ENCODE assay signal across 21 mouse cellular contexts in the genomic region with DNA sequence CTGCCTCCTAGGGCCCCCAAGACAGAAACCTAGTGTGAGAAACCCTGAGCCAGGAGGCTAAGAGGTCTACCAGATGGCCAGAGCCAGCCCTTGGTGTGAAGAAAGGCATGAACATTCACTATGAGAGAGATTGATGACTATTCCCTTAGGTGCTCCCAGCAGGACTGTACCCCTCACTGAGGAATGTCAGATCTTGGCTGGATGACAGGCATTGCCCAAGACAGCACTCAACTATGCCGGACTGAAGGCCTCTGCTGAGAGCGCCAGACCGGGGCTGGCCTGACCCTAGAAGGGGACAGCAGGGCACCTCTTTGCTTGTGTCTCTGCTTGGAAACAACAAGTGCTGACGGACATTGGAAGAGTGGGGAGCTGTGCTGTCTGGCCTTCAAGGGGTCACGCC. TPM values are rescaled to one million over a fixed set of nuclear protein-coding genes. Genes with fewer than 3 reads are reported as not detected.
DNase-seq lines count a peak whose midpoint lies in the region; ATAC-seq and TF ChIP-seq lines count a peak whose summit lies in the region.
"Had no signal": no experiment of that assay in that cellular context is flagged by ENCODE, and none has a peak within 500 bp of the region (broad histone marks: within the 10 kb centered on the region; RNA-seq: fewer than 3 reads in every experiment).

No protein-coding gene starts in this region.

- DNase-seq in adrenal gland, adult 8-10 months = peak; percentile 66
- DNase-seq in adrenal gland, postnatal 4 days (ENCODE audit: low spot score in 2 of 2) = no peak
- DNase-seq in kidney, adult 2 months = peak; percentile 18
- no peak for DNase-seq in kidney, adult 9 months
- peak; percentile 41 for DNase-seq in adrenal gland, postnatal 25 days
- DNase-seq in lung, postnatal 4 days = peak; percentile 39 to 55
- DNase-seq in forebrain, postnatal 0 days = no peak
- no peak for DNase-seq in embryonic facial prominence, embryonic 10.5 days (ENCODE audit: low spot score)
- DNase-seq: gastrocnemius, postnatal 14 days; kidney, adult 8-10 months; right cerebral cortex, adult 18-20 months; spleen, adult 18-20 months; thymus, postnatal 36 days had no signal

- no peak for TF ChIP-seq CTCF in kidney, adult 2 months (conservative IDR thresholded peaks at IDR 0.05; ENCODE audit: insufficient read depth, insufficient read length, low read depth, low read length)
- TF ChIP-seq CTCF in forebrain, postnatal 0 days (IDR thresholded peaks at IDR 0.05; ENCODE audit: low read depth) = no peak

- no peaks in the 10 kb centered on the region for H3K27me3 ChIP-seq in kidney, adult 2 months (replicated peaks; ENCODE audit: control insufficient read depth, insufficient read depth, low read length)
- H3K27me3 ChIP-seq in forebrain, postnatal 0 days (ENCODE audit: insufficient read depth, low read length) = no peaks in the 10 kb centered on the region
- H3K27me3 ChIP-seq in embryonic facial prominence, embryonic 10.5 days (replicated peaks; ENCODE audit: low read depth, poor library complexity, severe bottlenecking) = no peaks in the 10 kb centered on the region
- H3K27me3 ChIP-seq: embryonic facial prominence, embryonic 13.5 days; heart, embryonic 12.5 days; hindbrain, embryonic 12.5 days; neural tube, embryonic 13.5 days had no signal

- no peak overlapping the region for H3K4me2 ChIP-seq in forebrain, postnatal 0 days (ENCODE audit: low read depth)
- H3K4me2 ChIP-seq: embryonic facial prominence, embryonic 13.5 days; heart, embryonic 12.5 days; hindbrain, embryonic 12.5 days; neural tube, embryonic 13.5 days had no signal

- no peak for ATAC-seq in forebrain, postnatal 0 days
- ATAC-seq: forebrain, embryonic 14.5 days had no signal

- no peaks in the 10 kb centered on the region for H3K9me3 ChIP-seq in forebrain, postnatal 0 days (ENCODE audit: low read length)
- H3K9me3 ChIP-seq in embryonic facial prominence, embryonic 10.5 days = no peaks in the 10 kb centered on the region
- H3K9me3 ChIP-seq: embryonic facial prominence, embryonic 13.5 days; heart, embryonic 12.5 days; hindbrain, embryonic 12.5 days; neural tube, embryonic 13.5 days had no signal

- WGBS in kidney, adult 2 months = 70% methylated on average over 5 of the region's 5 CpGs
- WGBS in forebrain, postnatal 0 days = 83% methylated on average over 5 of the region's 5 CpGs
- 91% methylated on average over 5 of the region's 5 CpGs for WGBS in embryonic facial prominence, embryonic 10.5 days

- H3K36me3 ChIP-seq in kidney, adult 2 months (ENCODE audit: control insufficient read depth, insufficient read depth, low read length) = 0 out of 2 replicates have a peak, but pooled peaks cover 3% of the 10 kb centered on the region
- H3K36me3 ChIP-seq in forebrain, postnatal 0 days (ENCODE audit: insufficient read depth) = peaks cover 65% of the 10 kb centered on the region
- H3K36me3 ChIP-seq in embryonic facial prominence, embryonic 10.5 days (replicated peaks) = peaks cover 100% of the 10 kb centered on the region

- H3K4me3 ChIP-seq in kidney, adult 2 months (ENCODE audit: insufficient read depth, low read depth, low read length) = no peak overlapping the region
- no peak overlapping the region for H3K4me3 ChIP-seq in forebrain, postnatal 0 days (ENCODE audit: low read depth, low read length)
- no peak overlapping the region for H3K4me3 ChIP-seq in embryonic facial prominence, embryonic 10.5 days
- H3K4me3 ChIP-seq: embryonic facial prominence, embryonic 13.5 days; heart, embryonic 12.5 days; hindbrain, embryonic 12.5 days; layer of hippocampus, adult 2 months; neural tube, embryonic 13.5 days had no signal

- no peak overlapping the region for H3K27ac ChIP-seq in kidney, adult 2 months (ENCODE audit: insufficient read depth, low read depth, low read length)
- H3K27ac ChIP-seq in forebrain, postnatal 0 days (ENCODE audit: low read depth, low read length) = no peak overlapping the region
- H3K27ac ChIP-seq in embryonic facial prominence, embryonic 10.5 days (replicated peaks) = no peak overlapping the region
- H3K27ac ChIP-seq: embryonic facial prominence, embryonic 13.5 days; hindbrain, embryonic 12.5 days; layer of hippocampus, adult 2 months; macrophage had no signal

- H3K4me1 ChIP-seq in kidney, adult 2 months (ENCODE audit: control insufficient read depth, insufficient read depth, low read length) = no peaks in the 10 kb centered on the region
- no peaks in the 10 kb centered on the region for H3K4me1 ChIP-seq in forebrain, postnatal 0 days (ENCODE audit: insufficient read depth)
- peaks cover 14% of the 10 kb centered on the region; the same call in 1 of the 2 replicates for H3K4me1 ChIP-seq in embryonic facial prominence, embryonic 10.5 days

- no peak for TF ChIP-seq POLR2A in kidney, adult 2 months (IDR thresholded peaks at IDR 0.05; ENCODE audit: low read depth, low read length)

- H3K9ac ChIP-seq in forebrain, postnatal 0 days = no peak overlapping the region
- H3K9ac ChIP-seq: embryonic facial prominence, embryonic 13.5 days; heart, embryonic 12.5 days; hindbrain, embryonic 12.5 days; neural tube, embryonic 13.5 days had no signal

RNA-seq across cellular contexts. Expression of gene Rflna, which starts 16.1 kb away (rescaled TPM):
- 1 to 10 TPM; 2.4 to 4.6 (median 3.4) TPM for total RNA-seq in adrenal gland, adult 8-10 months (2022)
- 1 to 10 TPM; 5.0 to 5.2 TPM for total RNA-seq in adrenal gland, postnatal 4 days (2021)
- 7.9 and 11.3 TPM in 2 replicates for polyA plus RNA-seq in kidney, adult 2 months (2012; rRNA removed)
- 3.9 and 4.3 TPM in 2 replicates for total RNA-seq in adrenal gland, postnatal 25 days (2021)
- 3.2 and 6.2 TPM in 2 replicates for total RNA-seq in forebrain, postnatal 0 days (2014; rRNA removed)
- polyA plus RNA-seq in forebrain, postnatal 0 days (2015; fragmentation: Nextera tagmentation; extraction: Ambion mirVana) = 4.4 and 4.8 TPM in 2 replicates
- polyA plus RNA-seq in embryonic facial prominence, embryonic 10.5 days (2016; fragmentation: Nextera tagmentation; extraction: Ambion mirVana) = 5.1 and 6.9 TPM in 2 replicates
- total RNA-seq: liver, adult 2 months had no signal
- polyA plus RNA-seq: macrophage had no signal

Comparison
In these comparisons a context has a peak if more than half of its experiments do, and no peak if none do; other contexts are left out.
1. DNase-seq: peak in adrenal gland, adult 8-10 months (single experiment), kidney, adult 2 months (single experiment), adrenal gland, postnatal 25 days (single experiment) and lung, postnatal 4 days (2 of 2); none in adrenal gland, postnatal 4 days (0 of 2), kidney, adult 9 months (single experiment), forebrain, postnatal 0 days (single experiment) and embryonic facial prominence, embryonic 10.5 days (single experiment).